Mouse (Mus musculus): ENCODE data around the gene Ccdc83.

Ccdc83 gene

GRCm38 (mm10) chr7:90265289-90265970 lies at the start of gene Ccdc83:
TSS of gene Ccdc83 (minus strand) at chr7:90265777.
- peak; percentile 62 for DNase-seq (ENCODE audit: extremely low spot score, low read depth, low spot score)

- DNase-seq (ENCODE audit: extremely low spot score, low read depth, low spot score): no peak
Measured at GRCm38 (mm10) chr7:90313421-90313820, 47.8 kb upstream of the Ccdc83 start.

GRCm38 (mm10) chr7:90312151-90312883 lies 46.7 kb upstream of the Ccdc83 start:
- no peak for DNase-seq (ENCODE audit: extremely low spot score, low read depth, low spot score)

GRCm38 (mm10) chr7:90308003-90308402 lies 42.4 kb upstream of the Ccdc83 start:
- no peak for DNase-seq (ENCODE audit: extremely low spot score, low read depth, low spot score)

GRCm38 (mm10) chr7:90306968-90307367 lies 41.4 kb upstream of the Ccdc83 start:
- DNase-seq (ENCODE audit: extremely low spot score, low read depth, low spot score): no peak

- DNase-seq (ENCODE audit: extremely low spot score, low read depth, low spot score): no peak
Measured at GRCm38 (mm10) chr7:90306079-90306478, 40.5 kb upstream of the Ccdc83 start.

- DNase-seq (ENCODE audit: extremely low spot score, low read depth, low spot score): no peak
Measured at GRCm38 (mm10) chr7:90302647-90303552, 37.3 kb upstream of the Ccdc83 start.

- DNase-seq (ENCODE audit: extremely low spot score, low read depth, low spot score): no peak
Measured at GRCm38 (mm10) chr7:90301942-90302646, 36.5 kb upstream of the Ccdc83 start, which contains the start of gene Sytl2. TSS of gene Sytl2 (plus strand) at chr7:90302252.

- DNase-seq (ENCODE audit: extremely low spot score, low read depth, low spot score): no peak
Measured at GRCm38 (mm10) chr7:90291885-90292284, 26.3 kb upstream of the Ccdc83 start.

- no peak for DNase-seq (ENCODE audit: extremely low spot score, low read depth, low spot score)
Measured at GRCm38 (mm10) chr7:90284793-90285192, 19.2 kb upstream of the Ccdc83 start.

GRCm38 (mm10) chr7:90282786-90283185 lies 17.2 kb upstream of the Ccdc83 start:
- DNase-seq (ENCODE audit: extremely low spot score, low read depth, low spot score): no peak

GRCm38 (mm10) chr7:90281759-90282546 lies 16.4 kb upstream of the Ccdc83 start:
- no peak for DNase-seq (ENCODE audit: extremely low spot score, low read depth, low spot score)

GRCm38 (mm10) chr7:90280878-90281277 lies 15.3 kb upstream of the Ccdc83 start:
- no peak for DNase-seq (ENCODE audit: extremely low spot score, low read depth, low spot score)

- no peak for DNase-seq (ENCODE audit: extremely low spot score, low read depth, low spot score)
Measured at GRCm38 (mm10) chr7:90280274-90280875, 14.8 kb upstream of the Ccdc83 start.

GRCm38 (mm10) chr7:90279136-90279535 lies 13.6 kb upstream of the Ccdc83 start:
- DNase-seq (ENCODE audit: extremely low spot score, low read depth, low spot score): no peak

GRCm38 (mm10) chr7:90277769-90278168 lies 12.2 kb upstream of the Ccdc83 start:
- no peak for DNase-seq (ENCODE audit: extremely low spot score, low read depth, low spot score)

GRCm38 (mm10) chr7:90277246-90277645 lies 11.7 kb upstream of the Ccdc83 start:
- no peak for DNase-seq (ENCODE audit: extremely low spot score, low read depth, low spot score)

GRCm38 (mm10) chr7:90274561-90275100 lies 9.1 kb upstream of the Ccdc83 start:
- no peak for DNase-seq (ENCODE audit: extremely low spot score, low read depth, low spot score)

- DNase-seq (ENCODE audit: extremely low spot score, low read depth, low spot score): no peak
Measured at GRCm38 (mm10) chr7:90270141-90270540, 4.6 kb upstream of the Ccdc83 start.

Data from hindlimb bud, embryonic 11.5 days (tissue).